Mouse (Mus musculus) layer of hippocampus, adult 8-10 months (tissue): Measurements from ENCODE around the gene Celsr1. TPM values are rescaled to one million over a fixed set of nuclear protein-coding genes. Genes with fewer than 3 reads are reported as not detected.

ENCODE experiments used
- DNase-seq, 2 experiments: peaks; one replicate each; pipeline ENCODE4 v3.0.0; 2022; ENCODE audit warnings: low spot score in 2 of 2
- total RNA-seq, 4 experiments: library from RNA; stranded (reverse); gene quantifications; 2 replicates each; pipeline ENCODE4 v1.2.4; 2022

Gene Celsr1
- total RNA-seq, 4 experiments from 2014 or later, result 6.0 to 7.0 (median 6.6) TPM

DNA sequence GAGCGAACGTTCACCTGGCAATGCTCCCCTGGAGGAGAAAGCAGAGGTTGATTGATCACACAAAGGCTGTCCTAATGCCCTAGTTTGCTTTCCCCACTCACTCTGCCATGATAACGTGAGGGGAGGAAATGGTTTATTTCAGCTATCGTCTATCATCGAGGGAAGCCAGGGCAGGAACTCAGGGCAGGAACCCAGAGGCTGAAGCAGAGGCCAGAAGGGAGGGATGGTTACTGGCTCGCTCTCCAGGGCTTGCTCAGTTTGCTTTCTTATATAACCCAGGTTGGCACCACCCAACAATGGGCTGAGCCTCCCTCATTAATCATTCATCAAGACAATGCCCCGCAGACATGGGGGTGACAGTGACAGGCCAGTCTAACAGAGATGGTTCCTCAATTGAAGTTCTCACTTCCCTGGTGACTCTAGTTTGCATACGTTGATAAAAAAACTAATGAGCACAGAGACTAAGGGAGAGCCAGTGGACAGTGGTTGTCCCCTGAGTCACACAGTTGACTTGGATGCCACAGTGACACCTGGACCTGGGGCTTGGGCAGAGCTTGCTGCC, 70.2 kb downstream of the Celsr1 start:
- no peak for DNase-seq

DNA sequence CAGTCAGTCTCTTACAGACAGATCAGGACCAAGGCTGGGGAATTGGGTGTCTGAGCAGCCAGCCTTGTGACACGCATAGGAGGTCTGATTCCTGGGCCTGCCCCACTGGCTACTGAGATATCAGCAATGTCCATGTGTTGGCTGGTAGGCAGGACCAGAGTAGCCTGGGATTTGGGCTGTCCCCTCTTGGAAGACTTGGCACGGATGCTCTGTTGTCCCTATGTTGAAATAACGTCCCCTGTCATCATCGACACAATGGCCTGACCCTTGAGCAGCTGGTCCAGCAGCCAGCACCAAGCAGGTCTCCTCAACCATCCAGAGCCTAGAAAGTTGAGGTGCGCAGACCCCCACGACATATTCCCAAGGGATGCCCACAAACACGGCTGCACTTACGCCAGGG, 70.9 kb downstream of the Celsr1 start:
- no peak for DNase-seq

DNA sequence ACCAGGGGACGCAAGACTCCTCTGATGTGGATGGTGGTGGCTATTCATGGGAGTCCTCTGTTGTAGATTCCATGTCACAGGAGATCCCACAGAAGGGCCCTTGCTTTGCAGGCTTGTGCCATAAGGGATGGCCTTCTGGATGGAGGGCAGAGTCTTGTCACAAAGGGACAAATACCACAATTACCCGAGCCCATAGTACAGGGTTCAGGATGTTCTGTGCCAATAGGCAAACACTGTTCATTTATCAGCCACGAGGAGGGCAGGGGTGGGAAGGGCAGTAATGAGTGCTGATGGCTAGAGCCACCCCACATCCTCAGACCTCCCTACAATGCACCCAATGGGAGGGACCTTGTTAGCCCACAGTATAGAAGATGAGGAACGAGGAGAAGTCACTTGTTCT, 71.9 kb downstream of the Celsr1 start:
- no peak for DNase-seq

DNA sequence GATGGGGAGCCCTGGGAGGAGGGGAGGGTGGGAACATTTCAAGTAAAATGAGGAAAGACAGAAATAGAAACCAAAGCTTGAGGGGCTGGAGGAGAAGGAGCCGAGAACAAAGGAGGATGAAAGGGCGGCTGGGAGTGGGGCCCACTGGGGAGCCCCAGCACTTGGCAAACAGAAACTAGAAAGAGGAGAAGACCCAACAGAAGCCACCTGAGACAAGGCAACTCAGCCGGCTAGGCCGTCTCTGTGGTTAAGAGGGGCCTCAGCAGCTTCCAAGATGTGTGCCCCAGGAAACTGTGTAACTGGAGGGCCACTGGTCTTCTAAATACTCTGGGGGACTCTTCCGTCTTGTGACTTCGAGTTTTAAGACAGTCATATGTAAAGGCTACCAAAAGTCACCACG, 72.4 kb downstream of the Celsr1 start:
- no peak for DNase-seq

DNA sequence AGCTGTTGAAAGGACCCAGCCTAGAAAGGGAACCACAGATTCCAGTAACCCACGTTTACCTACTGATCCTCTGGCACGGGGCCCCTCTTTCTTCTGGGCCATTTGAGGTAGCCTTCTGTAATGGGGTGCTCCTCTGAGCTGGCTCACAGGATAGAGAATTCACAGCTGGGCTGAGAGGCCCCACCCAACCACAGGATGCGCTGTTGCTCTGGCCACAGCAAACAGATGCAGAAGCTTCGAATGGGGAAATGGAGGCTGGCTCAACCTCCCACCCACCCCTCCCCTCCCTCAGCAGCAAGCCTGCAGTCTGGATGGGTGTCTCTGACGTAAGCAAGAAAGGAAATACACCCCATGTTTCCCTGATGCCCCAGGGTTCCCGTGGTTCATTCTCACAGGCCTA, 77.4 kb downstream of the Celsr1 start:
- no peak for DNase-seq

DNA sequence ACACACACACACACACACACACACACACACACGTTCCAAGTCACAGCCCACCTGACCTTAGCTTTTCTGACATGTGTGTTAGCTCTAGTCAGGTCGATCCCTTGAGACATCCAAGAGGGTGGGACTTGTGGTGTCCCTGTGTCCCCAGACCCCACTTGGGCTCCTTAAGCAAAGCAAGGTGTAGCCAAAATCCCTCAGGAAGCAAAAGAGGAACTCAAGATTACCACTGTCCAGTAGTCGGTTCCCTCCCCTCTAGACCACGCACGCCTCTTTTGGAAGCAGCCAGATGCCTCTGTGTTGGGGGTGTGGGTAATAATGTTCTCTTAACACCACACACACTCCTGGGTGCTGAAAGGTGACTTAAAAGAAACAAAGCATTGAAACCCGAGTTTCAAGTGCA, 80.1 kb downstream of the Celsr1 start:
- no peak for DNase-seq

DNA sequence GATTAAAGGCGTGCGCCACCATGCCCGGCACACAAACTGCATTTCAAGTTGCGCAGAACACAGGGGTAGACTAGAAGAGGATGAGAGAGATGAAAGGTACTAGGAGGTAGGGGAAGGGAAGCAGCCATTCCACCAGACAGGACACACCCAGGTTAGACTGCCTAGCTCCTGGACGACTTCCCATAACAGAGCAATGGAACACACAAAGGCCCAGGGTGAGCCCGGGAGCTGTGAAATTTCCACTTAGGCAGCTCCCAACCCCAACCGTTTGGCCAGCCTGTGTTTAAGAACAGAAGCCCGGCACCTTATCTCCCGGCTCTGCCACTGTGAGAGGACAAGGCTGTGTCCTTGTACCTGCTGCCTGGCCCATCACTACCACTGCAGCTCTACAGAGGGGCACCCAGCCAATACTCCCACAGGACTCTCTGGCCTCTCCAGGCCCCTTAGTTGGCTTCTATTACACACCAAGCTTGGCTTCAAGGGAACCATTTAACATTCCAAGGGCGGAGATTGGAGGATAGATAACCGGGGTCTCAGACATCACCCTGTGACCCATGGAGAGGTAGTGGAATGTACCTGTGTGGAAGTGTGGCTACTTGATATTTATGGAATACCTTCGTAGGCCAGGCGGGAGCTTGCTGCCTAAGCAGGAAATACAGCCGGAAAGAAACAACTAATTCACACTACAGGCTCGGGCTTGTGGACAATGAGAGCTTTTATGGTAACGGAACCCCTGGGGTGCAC, 84.0 kb downstream of the Celsr1 start:
- DNase-seq, result no peak

DNA sequence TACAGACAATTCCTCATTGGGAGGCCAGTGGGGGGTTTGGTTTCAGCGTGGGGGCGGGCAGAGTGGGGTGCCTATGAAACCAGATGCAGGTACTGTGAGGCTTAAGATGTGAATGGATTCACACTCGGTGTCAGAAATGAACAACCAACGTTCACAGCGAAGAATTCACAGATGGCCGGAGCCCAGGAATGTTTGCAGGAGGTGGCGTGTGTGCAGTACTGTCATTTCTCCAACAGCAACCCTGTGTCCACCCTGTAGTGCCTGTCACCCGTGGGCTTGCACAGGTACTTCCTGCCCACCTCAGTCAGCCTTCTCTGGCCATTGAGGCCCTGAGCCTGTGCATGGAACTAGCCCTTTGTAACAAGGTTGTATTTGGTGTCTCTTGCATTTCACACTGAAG, 85.6 kb downstream of the Celsr1 start:
- DNase-seq, result no peak

DNA sequence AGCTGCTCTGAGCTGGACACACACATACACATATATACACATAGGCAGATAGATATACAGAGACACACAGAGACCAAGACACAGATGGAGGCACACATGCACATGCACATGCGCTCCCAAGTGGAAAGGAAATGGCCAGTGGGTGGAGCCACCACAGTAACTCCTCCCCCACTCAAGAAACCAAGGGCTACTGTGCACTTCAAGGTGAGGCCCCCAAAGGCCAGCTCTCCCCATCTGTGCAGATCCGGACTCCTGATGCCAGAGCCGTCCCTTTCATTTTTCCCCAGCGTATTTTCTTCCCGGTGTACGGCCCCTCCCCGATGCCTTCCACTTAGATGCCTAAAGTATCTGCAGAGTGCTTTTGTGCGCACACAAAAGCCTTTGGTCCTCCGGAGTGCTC, 86.0 kb downstream of the Celsr1 start:
- DNase-seq, result no peak

DNA sequence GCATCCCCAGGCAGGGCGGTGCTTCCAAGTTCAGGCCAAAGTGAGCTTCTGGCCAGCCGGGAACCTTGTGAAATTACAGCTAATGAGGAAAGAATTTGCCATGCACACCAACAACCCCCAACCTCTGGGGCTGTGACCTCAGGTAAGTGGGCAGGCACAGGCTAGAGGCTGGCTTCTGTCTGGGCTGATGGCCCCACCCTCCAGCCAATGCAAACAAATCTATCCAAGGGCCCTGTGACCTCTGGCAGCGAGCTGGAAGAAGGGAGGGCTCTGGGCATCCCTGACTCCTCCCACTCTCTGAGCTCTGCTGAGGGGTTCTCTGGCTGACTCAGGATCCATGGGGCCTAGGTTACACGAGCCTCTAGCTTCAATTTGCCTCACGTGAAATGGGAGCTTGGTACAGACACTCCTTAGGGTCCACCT, 97.9 kb downstream of the Celsr1 start:
- no peak for DNase-seq

DNA sequence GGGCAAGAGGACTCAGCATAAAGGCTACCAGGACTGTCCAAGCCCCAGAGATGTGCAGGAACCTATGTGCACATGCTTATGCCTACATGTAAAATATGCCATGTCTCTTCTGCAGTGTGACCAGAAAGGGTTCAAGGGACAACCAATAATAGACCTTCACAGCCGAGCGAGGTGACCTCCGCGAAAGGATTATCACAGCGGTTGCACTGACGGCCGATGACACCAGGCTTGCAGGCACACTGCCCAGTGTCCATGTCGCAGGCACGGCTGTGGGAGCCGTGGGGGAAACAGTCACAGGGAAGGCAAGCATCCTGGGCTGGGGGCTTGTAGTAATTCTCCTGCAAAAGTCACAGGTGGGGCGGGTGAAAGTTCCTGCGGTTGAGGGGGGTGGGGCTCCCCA, 105.4 kb downstream of the Celsr1 start:
- no peak for DNase-seq

DNA sequence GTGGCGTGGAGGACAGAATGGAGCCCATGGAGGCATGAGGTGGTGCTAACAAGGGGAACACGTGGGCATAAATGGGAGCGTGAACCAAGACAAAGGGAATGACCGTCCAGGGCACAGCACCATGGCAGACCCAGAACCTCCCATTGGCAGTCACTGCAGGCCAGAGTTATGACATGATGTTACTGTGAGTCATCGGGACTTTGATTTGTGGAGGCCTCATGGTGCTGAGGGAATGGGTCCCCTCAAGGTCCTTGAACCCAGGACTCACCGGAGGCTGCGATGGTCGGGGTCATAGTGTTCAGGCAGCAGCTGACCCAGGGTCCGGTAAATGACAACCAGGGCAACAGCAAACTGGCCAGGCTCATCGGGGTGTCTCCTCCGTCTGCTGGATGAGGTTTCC, 111.7 kb downstream of the Celsr1 start:
- DNase-seq, result no peak

DNA sequence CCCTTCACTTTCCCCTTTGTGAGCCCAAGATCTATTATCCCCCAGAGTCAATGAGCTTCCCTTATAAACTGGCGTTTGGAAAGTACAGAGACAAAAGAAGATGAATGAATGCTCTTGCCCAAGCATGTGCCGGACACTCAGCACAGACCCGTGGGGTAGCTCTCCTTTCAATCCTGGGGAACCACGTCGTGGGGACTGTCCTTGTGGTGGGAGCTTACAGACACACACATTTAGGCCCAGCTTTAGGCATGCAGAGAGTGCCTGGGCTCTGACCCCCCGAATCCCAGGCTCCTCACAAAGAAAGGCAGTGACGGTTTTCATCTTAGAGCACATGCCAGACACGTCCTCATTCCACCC, 113.7 kb downstream of the Celsr1 start:
- DNase-seq, result no peak

DNA sequence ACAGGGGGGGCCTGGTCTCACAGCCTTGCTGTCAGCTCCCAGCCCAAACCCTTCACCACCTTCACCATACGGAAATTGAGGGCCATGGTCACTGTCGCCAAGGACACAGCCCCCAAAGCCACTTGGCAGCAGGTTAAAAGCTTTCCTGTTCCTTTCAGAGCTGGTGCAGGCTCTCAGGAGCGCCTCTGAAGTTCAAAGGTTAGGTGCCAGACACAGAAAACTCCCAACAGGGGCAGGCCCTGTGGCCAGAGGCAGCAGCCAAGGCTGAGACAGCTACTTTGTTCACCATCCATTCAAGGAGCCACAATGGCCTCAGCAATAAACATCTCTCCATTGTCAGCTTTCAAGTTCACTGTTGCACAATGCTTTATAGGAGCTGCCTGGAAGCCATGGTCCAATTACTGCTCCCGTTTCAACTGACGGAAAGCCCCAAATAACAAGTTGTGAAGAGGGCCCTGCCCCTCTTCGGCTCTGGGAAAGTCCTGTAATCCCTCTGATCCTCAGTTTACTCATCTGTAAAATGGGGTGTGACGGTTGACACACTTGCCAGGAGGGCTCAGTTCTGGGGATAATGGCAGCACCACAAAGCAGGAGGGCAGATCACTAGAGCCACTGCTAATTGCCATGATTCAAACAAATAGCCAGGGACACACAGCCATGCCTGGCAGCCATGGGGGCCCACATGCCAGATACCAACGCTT, 114.2 kb downstream of the Celsr1 start:
- no peak for DNase-seq

DNA sequence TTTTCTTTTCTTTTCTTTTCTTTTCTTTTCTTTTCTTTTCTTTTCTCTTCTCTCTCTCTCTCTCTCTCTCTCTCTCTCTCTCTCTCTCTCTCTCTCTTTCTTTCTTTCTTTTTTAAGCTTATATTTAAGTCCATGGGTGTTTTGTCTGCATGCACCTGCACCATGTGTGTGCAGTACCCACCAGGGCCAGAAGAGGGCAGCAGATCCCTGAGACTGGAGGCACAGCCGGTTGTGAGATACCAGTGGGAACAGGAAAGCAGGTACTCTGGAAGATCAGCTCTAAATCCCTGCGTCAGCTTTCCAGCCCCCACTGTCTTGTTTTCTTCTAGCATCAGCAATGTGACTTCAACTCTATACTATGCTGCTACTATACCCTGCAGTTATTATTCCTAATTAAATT, 120.0 kb downstream of the Celsr1 start:
- DNase-seq, result no peak

DNA sequence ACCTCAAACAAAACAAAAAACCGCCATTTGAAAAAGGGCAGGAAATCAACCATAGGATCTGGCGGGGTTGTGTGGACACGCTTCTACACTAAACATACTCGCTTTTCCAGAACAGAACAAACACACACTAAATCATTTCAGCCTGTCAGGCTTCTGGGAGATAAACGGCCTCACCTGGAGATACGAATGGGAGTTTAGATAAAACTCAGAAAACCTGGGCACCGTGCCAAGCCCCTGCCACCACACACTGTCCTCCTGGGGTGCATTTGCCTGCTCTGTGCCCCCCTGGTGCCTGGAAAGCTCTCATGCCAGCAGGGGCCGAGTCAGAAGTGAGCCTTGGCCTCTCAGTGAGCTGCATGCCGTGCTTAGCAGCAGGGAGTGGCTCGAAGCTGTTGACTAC, 123.6 kb downstream of the Celsr1 start:
- DNase-seq, result no peak

DNA sequence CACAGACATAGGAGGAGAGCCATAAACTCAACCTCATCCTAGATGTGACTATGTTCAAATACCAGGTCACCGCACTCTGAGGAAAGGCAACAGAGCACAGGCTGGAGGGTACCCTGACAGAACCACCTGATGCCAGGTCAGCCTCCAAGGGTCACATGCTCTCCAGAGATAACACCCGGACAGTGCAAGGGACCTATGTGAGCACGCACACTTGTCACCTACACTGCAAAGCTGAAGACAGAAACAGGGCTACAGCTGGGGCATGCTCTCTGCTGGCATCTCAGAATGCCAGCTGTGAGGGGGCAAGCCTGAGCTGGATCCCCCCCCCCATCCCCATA, 124.1 kb downstream of the Celsr1 start:
- no peak for DNase-seq

DNA sequence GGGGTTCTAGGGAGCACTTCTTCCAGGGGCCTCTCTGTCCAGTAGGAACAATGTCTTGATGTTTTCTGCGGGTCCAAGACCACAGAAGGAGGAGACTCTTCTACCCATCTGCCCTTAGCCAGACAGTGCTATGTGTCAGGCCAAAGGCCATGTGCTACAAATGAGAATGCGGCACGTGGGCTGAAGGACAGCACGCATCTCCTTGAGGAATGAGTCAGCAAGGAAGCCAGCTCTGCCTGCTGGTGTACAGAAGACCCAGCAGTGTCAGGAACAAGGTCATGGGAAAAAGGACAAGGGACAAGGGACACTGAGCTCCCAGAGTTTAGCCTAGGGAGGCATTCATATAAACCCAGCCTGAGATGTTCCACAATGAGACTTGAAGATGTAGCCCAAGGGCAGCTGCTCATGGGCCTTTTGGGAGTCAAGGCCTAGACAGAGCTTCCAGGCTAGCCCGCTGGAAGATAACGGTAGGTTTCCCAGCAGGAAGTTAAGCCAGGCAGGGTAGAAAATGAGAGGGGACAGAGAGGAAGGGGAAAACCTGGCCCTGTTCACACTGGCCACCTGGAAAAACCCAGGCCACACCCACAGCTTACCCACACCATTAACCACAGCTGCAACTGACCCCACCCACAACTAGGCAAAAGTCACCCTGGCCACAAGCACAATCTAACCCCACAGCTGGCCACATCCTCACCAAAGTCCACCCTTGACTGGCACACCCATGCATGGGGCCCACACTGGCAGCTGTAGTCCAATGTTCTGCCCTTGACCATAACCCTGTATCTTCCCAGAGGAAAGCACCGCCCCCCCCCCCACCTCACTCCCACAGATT, 124.7 kb downstream of the Celsr1 start:
- DNase-seq, result no peak

DNA sequence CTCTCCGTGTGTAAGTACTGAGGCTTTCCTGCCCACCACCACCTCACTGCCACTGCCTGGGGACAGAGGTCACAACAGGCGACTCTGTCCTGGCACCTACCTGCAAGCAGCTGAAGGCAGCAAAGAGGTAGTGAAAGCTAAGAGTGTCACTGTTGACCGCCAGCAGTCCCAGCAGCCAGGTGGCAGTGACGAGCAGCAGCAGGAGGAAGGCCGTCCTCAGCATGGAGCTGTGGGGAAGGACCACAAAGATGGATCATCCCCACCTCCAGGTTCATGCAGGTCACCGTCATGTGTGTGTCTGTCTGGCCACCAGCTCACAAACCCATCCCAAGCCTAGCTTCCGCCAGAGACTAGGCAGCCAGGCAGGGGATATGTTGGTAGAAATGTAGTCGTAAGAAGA, 129.8 kb downstream of the Celsr1 start:
- DNase-seq, result no peak

DNA sequence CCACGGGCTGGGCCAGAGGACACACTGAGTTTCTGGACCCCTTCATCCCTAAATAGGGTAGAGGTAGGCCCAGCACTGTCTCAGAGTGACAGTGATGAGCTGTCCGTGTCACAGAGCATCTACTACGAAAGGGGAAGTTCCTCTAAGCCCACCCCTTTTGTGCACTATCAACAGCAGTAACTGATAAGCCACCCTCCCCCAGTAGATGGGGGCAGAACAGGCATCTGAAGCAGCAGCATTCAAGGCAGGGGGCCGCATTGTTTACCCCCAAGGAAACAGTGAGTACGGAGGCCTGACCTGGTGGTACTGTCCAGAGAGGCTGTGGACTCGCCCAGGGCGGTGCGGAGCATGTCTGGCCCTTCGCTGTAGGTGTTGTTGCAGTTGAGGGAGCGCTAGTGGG, 131.1 kb downstream of the Celsr1 start:
- no peak for DNase-seq

DNA sequence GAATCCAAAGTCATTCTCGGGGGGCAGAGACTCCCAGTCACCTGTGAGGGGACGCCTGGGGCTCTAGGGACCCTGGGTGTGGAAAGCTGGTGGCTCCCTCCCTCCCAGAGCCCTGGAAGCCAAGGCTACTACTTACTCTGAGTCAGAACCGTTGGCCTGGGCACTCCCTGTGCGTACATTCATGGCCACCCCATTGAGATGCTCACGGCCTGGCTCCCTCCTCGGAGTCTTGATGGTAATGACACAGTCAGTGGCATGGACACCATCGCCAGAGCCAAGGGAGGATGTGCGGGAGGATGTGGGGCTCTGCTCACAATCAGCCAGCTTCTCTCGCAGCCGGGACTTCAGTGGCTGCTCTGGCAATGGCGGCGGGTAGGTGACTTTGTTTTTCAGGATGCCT, 132.8 kb downstream of the Celsr1 start:
- no peak for DNase-seq

DNA sequence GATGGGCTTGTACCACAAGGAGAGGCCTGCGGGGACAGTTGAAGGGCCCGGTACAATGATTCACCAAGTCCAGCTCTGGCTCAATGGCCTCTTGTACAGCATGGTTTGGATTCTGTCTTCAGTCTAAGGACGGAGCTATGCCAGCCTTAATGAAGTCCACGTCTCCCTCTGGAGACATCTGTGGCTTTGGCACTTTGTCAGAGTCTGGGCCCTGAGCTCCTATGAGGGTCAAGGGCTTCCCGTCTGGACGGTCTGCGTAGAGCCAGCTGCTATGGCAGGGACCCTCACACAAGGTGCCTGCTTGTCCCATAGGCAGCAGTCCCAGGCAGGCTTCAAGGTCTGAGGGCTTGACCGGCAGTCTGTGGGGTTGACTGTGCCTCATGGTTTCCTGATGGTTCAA, 133.3 kb downstream of the Celsr1 start:
- no peak for DNase-seq
